Mouse (Mus musculus): ENCODE results near the gene Sin3b.

Gene Sin3b

DNA sequence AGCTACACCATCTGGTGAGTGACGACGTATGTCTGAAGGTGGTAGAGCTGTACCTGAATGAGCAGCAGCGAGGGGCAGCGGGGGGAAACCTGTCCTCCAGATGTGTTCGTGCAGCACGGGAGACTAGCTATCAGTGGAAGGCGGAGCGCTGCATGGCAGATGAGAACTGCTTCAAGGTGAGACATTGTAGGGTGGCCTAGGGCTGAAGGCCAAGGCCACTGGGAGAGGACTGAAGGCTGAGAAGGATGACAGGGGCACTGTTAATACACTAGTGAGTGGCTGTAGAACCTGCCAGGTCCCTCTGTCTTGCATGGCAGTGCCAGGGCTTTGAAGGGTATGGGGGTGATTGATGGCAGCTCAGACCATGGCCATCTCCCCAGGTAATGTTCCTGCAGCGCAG, 30.1 kb downstream of the Sin3b start:
- DNase-seq (ENCODE audit: extremely low spot score, low read depth, low spot score) = no peak

DNA sequence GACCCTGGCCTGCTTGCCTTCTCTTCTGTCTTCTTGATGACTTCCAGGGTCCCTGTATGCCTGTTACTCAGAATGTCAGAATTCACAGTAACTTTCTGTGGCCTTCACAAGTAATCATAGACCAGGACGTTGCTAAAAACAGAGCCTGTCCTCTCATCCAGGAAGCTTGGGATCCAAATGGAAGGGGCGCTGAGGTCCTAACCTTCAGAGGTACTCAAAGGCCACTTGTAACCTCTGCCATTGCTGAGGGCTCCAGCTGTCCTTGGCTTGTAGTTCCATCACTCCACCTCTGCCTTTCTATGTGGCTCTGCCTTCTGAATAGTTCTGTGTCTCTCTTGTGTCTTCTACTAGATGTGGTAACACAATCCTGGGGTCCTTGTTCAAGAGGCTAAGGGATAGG, 30.7 kb downstream of the Sin3b start:
- DNase-seq (ENCODE audit: extremely low spot score, low read depth, low spot score) = no peak

DNA sequence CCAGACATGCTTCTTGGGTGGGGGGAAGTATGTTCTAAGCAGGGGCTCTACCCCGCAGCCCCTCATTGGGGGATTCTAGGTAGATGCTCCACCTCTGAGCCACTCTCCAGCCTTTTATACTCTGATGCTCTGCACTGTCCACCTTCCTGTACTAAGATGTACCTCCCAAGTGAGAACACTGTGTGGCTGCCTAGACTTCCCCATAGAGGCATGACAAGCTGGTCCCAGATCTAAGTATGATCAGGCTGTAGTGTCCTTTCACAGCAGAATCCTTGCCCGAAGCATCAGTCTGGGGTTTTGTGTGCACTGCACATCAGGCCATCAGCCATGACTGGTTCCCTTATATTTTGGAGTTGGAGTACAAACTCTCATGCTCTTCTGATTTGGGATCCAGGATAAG, 32.9 kb downstream of the Sin3b start:
- DNase-seq (ENCODE audit: extremely low spot score, low read depth, low spot score) = no peak

DNA sequence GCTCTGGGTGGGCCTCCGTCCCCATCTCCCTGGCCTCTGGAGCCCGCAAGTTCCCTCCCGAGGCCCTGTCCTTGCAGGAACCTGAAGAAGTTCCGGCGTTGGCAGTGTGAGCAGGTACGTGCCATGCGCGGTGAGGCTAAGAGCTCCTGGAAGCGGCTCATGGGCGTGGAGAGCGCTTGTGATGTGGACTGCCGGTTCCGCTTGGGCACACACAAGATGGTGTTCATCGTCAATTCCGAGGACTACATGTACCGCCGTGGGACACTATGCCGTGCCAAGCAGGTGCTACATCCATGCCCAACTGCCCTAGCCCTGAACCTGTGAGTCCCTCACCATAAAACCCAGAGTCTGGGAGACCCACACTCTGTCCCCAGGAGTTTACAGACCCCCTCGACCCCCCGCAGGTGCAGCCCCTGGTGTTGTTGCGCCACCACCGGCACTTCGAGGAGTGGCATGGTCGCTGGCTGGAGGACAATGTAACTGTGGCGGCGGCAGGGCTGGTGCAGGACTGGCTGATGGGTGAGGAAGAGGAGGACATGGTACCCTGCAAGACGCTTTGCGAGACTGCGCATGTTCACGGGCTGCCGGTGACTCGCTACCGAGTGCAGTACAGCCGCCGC, 33.8 kb downstream of the Sin3b start:
- no peak for DNase-seq (ENCODE audit: extremely low spot score, low read depth, low spot score)

DNA sequence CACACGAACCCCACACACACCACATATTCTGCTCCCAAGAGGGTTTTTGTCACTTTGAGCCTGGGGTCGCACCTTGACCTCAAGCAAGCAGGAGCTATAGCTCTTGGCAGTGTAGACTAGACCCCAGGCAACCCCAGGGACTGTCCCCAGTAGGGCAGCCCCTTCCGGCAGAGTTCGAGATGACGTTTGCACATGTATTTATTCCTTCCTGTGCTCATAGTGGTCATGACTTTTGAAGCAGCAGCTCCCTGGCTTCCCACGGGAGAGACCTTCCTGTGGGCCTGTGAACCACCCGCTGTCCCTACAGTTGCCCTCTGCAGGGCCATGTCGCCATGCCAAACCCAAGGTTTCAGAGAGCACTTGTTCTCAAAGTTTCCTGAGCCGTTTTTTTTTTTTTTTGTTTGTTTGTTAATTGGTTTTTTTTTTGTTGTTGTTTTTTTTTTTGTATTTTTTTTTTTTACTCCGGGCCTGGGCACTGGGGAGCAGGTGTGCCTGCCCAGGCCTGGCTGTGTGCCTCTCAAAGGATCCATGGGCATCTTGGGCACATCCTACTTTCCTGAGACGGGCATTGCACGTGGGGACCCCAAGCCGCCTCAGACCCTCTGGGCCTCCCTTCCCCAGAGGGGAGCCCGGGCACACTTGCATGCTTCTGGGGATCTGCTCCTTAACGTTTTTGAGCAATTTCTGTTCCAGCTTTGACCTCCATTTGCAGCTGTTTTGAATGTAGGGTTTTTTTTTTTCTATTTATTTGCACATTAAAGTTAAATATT, 34.5 kb downstream of the Sin3b start:
- DNase-seq (ENCODE audit: extremely low spot score, low read depth, low spot score) = no peak

DNA sequence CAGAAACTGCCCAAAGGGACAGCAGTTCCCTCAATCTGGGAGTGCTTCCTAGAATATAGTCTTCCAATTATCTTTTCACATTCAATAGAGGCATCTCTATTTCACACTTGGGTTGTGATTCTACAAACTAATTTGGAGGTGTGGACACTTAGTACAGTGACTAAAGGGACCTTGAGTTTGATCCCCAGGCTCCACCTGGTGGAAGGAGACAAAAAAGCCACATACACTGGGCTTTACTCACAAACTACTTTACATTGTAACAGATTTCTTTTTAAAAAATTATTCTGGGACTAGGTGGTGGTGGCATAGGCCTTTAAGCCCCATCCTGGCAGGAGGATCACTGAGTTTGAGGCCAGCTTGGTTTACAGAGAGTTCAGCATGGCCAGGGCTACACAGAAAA, 35.2 kb downstream of the Sin3b start:
- no peak for DNase-seq (ENCODE audit: extremely low spot score, low read depth, low spot score)

DNA sequence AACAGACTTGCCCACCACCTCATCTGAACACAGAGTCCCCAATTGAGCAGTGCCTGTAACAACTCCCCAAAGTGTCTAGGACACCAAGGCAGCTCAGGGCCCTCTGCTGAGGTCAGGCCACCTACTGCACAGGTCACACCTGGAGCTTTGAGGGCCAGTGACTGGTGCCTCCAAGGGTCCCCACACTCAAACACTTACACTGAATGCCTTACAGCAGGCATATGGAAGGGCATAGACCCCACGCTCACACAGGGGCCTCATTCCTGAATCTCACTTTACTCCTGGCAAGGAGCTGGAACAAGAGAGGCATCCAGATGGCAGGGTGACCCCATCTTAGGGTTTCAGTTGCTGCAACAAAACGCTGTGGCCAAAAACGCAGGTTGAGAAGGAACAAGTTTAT, 37.1 kb downstream of the Sin3b start:
- no peak for DNase-seq (ENCODE audit: extremely low spot score, low read depth, low spot score)

DNA sequence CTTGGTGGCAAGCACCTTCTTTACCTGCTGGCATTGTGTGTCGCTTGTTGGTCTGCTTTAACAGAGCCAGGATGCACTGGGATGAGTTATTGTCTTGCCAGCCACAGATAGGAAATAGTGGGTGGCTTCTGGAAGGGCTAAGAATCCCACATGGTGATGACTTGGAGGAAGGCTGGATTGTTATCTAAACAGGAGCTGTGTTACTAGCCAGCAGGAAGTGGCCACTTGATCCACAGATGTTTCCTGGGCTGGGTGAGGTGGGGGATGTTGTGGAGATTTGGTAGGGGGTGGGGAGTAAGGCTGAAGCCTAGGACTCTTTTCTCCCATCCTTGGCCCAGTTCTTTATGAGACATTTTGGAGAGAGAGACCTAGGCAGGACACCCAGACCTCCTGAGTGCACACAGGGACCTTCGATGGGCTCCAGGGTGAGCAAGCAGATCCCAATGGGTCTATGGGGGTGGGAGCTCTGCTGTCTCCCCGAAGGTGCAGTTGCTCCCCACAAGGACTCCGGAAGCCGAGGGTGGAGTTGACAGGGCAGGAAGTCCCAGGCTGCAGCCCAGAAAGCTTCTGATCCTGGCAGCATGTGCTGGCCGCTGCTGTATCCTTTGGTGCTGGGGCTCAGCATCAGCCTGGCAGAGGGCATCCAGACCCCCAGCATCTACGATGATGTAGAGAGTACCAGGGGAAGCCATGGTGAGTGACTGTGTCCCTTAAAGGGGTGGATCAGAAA, 38.4 kb downstream of the Sin3b start, which contains the start of gene F2rl3:
Gene F2rl3, plus strand, starts transcription at position 559 of the 730 bp plus-strand sequence.
- DNase-seq (ENCODE audit: extremely low spot score, low read depth, low spot score) = no peak

DNA sequence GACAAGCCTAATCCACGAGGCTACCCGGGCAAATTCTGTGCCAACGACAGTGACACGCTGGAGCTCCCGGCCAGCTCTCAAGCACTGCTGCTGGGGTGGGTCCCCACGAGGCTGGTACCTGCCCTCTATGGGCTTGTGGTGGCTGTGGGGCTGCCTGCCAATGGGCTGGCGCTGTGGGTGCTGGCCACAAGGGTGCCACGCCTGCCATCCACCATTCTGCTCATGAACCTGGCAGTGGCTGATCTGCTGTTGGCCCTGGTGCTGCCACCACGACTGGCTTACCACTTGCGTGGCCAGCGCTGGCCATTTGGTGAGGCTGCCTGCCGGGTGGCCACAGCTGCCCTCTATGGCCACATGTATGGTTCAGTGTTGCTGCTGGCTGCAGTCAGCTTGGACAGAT, 39.2 kb downstream of the Sin3b start:
- no peak for DNase-seq (ENCODE audit: extremely low spot score, low read depth, low spot score)

DNA sequence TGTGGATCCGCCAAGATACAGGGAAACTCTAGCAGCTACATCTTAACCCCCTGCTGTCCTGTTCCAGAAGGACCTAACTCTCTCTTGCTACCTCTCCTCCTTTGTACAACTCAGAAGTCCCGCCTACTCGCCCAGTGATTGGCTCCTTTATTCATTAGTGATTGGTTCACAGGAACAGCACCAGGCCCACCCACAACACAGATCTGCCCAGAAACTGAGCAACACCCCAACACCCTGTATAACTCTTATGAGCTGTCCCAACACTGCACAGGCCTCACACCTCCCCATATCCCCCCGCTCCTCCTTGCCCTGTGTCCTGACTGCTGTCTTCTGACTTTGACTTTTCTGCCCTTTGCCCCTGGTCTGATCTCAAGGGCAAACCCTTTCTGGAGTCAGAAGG, 42.6 kb downstream of the Sin3b start:
- DNase-seq (ENCODE audit: extremely low spot score, low read depth, low spot score) = no peak

DNA sequence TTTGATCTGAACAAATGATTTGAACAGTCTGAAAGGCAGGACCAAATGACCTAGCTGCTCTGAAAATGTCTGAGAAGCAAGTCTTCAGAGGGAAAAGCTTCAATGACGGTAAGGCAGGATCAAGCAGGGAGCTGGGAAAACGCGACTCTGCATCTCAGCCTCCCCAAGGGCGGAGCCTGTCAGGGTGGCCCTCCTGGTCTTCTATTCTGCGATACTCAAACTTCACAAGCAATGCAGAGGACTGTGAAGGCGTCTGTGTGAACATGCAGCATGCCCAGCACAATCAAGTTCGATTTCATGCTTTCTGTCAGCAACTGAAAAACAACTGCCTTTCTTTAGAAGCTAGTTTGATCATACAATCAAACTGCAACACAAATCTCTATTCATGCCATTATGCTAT, 43.7 kb downstream of the Sin3b start:
- DNase-seq (ENCODE audit: extremely low spot score, low read depth, low spot score) = no peak

DNA sequence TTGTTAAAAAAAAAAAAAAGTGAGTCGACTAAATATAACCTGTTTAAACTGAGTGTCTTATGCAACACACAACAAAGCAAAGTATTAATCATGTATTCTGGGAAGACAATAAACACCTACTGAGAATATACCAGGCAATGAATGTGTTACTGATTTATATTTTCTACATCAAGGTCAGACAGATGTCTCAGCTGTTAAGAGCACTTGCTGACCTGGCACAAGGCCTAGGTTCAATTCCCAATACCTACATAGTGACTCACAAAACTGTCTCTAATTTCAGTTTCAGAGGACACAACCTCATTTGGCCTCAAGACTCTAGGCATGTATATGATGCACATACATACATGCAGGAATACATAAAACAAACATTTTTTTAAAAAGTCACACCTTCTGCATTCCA, 54.7 kb downstream of the Sin3b start:
- no peak for DNase-seq (ENCODE audit: extremely low spot score, low read depth, low spot score)

DNA sequence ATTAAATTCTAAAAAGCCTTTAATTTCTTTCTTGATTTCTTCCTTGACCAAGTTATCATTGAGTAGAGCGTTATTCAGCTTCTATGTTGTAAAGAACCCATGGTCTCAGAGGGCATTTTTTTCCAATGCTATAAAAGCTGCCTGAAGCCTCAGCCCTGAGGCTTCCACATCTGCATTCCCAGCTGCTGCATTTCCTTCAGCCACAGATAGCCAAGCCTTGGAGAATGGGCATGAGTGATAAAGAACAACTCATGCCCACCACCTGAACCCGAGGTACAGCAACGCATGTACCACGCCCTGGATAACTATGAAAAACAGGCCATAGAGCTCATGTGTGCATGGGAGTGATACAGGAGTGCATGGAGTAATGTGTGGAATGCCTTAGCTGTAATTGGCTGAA, 57.6 kb downstream of the Sin3b start:
- no peak for DNase-seq (ENCODE audit: extremely low spot score, low read depth, low spot score)

DNA sequence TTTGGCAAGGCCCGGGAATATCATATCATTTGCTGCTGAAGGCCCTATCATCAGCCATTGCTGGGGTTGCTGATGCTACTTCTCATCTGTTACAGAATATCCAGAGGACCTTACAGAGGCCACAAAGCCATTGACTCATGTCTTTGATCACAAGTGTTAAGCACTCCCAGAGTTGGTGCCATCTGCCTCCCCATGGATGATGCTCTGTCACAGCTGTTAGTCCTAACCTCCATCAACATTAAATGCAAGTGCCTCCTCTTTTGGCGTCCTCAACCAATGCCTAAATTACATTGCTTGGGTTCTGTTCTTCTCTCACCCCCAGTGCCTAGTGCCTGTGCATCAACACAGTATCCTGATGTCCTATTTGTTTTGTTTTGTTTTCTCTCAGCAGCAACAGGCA, 78.5 kb downstream of the Sin3b start:
- no peak for DNase-seq (ENCODE audit: extremely low spot score, low read depth, low spot score)

Data from hindlimb bud, embryonic 11.5 days (tissue).